In the genomic region with DNA sequence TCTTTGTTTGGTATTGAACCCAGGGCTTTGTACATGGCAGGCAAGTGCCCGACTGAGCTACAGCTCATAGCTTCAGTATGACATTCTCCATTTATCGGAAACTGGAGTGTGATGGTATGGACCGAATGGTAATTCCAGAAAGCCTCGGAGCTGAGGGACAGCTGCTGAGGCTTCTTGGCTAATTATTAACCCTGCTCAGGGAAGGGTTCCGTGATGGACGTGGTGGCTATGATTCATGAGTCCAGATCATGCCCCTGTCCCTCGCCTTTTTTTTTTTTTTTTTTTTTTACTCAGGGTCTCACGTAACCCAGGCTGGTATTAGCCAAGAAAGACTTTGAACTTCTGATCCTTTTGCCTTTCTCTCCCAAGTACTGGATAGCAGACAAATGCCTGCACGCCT, we compare ENCODE assay signal across 15 mouse cellular contexts. TPM values are rescaled to one million over a fixed set of nuclear protein-coding genes. Genes with fewer than 3 reads are reported as not detected.
DNase-seq lines count a peak whose midpoint lies in the region; ATAC-seq and TF ChIP-seq lines count a peak whose summit lies in the region.
"Had no signal": no experiment of that assay in that cellular context is flagged by ENCODE, and none has a peak within 500 bp of the region (broad histone marks: within the 10 kb centered on the region; RNA-seq: fewer than 3 reads in every experiment).

No protein-coding gene starts in this region.

- peak overlapping the region; percentile 54; the same call in 1 of the 2 replicates for H3K27ac ChIP-seq in lung, embryonic 16.5 days (ENCODE audit: low read length)
- H3K27ac ChIP-seq in intestine, postnatal 0 days (ENCODE audit: low read depth, low read length): peak overlapping the region; percentile 72
- peak overlapping the region; percentile 58 for H3K27ac ChIP-seq in stomach, embryonic 16.5 days (ENCODE audit: low read length)
- H3K27ac ChIP-seq: embryonic facial prominence, embryonic 15.5 days; forebrain, embryonic 10.5 days; heart, embryonic 15.5 days; hindbrain, embryonic 10.5 days; liver, embryonic 13.5 days had no signal

- no peak for ATAC-seq in lung, embryonic 16.5 days (ENCODE audit: low read depth)
- peak; percentile 74 for ATAC-seq in intestine, postnatal 0 days
- ATAC-seq in stomach, embryonic 16.5 days (ENCODE audit: insufficient read depth, low FRiP score): peak; percentile 9; the same call in 1 of the 2 replicates
- no peak for ATAC-seq in activated CD4-positive, CD25-positive, alpha-beta regulatory T cell, adult 4 months

- no peak for TF ChIP-seq CTCF in intestine, postnatal 0 days (IDR thresholded peaks at IDR 0.05; ENCODE audit: low read depth)

- no peak overlapping the region for H3K4me3 ChIP-seq in lung, embryonic 16.5 days (ENCODE audit: low read length)
- no peak overlapping the region for H3K4me3 ChIP-seq in intestine, postnatal 0 days (ENCODE audit: low read depth, low read length)
- no peak overlapping the region for H3K4me3 ChIP-seq in stomach, embryonic 16.5 days (replicated peaks; ENCODE audit: low read length)
- H3K4me3 ChIP-seq: embryonic facial prominence, embryonic 15.5 days; forebrain, embryonic 10.5 days; heart, embryonic 15.5 days; hindbrain, embryonic 10.5 days; liver, embryonic 13.5 days had no signal

- peak; percentile 20 for DNase-seq in kidney, adult 9 months
- no peak for DNase-seq in kidney, adult 8-10 months
- no peak for DNase-seq in lung, postnatal 10 days
- no peak for DNase-seq in heart, adult 11 months
- DNase-seq: cerebellum, adult 9-10 months; heart, adult 18-20 months; liver, embryonic 13.5 days had no signal

- H3K9ac ChIP-seq in lung, embryonic 16.5 days (ENCODE audit: low read length): no peak overlapping the region
- no peak overlapping the region for H3K9ac ChIP-seq in intestine, postnatal 0 days (ENCODE audit: low read depth, low read length)
- H3K9ac ChIP-seq in stomach, embryonic 16.5 days (ENCODE audit: low read length): no peak overlapping the region
- H3K9ac ChIP-seq: embryonic facial prominence, embryonic 15.5 days; heart, embryonic 15.5 days; liver, embryonic 13.5 days had no signal

- H3K4me2 ChIP-seq in lung, embryonic 16.5 days (ENCODE audit: low read depth, low read length): no peak overlapping the region
- H3K4me2 ChIP-seq in intestine, postnatal 0 days (replicated peaks; ENCODE audit: low read depth): 0 out of 2 replicates have a peak overlapping the region, but pooled peaks have one; percentile 33
- no peak overlapping the region for H3K4me2 ChIP-seq in stomach, embryonic 16.5 days (ENCODE audit: low read depth, low read length)
- H3K4me2 ChIP-seq: embryonic facial prominence, embryonic 15.5 days; heart, embryonic 15.5 days; liver, embryonic 13.5 days had no signal

- 57% methylated on average over 9 of the region's 9 CpGs for WGBS in lung, embryonic 16.5 days
- 34% methylated on average over 9 of the region's 9 CpGs for WGBS in intestine, postnatal 0 days
- 63% methylated on average over 9 of the region's 9 CpGs for WGBS in stomach, embryonic 16.5 days

- peaks cover 19% of the 10 kb centered on the region for H3K4me1 ChIP-seq in lung, embryonic 16.5 days (replicated peaks; ENCODE audit: control insufficient read depth, insufficient read depth, low read length)
- H3K4me1 ChIP-seq in intestine, postnatal 0 days (replicated peaks; ENCODE audit: control insufficient read depth, insufficient read depth, low read length): peaks cover 9% of the 10 kb centered on the region; the same call in 1 of the 2 replicates
- H3K4me1 ChIP-seq in stomach, embryonic 16.5 days (ENCODE audit: control insufficient read depth, insufficient read depth, low read length): peaks cover 19% of the 10 kb centered on the region

- no peaks in the 10 kb centered on the region for H3K9me3 ChIP-seq in lung, embryonic 16.5 days (ENCODE audit: control insufficient read depth, low read length)
- no peaks in the 10 kb centered on the region for H3K9me3 ChIP-seq in intestine, postnatal 0 days (ENCODE audit: control insufficient read depth)
- no peaks in the 10 kb centered on the region for H3K9me3 ChIP-seq in stomach, embryonic 16.5 days (replicated peaks; ENCODE audit: control insufficient read depth, low read length)
- H3K9me3 ChIP-seq: embryonic facial prominence, embryonic 15.5 days; forebrain, embryonic 10.5 days; heart, embryonic 15.5 days; hindbrain, embryonic 10.5 days; liver, embryonic 13.5 days had no signal

- no peaks in the 10 kb centered on the region for H3K27me3 ChIP-seq in lung, embryonic 16.5 days (ENCODE audit: control insufficient read depth, insufficient read depth, low read depth, low read length)
- no peaks in the 10 kb centered on the region for H3K27me3 ChIP-seq in intestine, postnatal 0 days (replicated peaks; ENCODE audit: control insufficient read depth, insufficient read depth, low read length)
- no peaks in the 10 kb centered on the region for H3K27me3 ChIP-seq in stomach, embryonic 16.5 days (ENCODE audit: control insufficient read depth, insufficient read depth, low read length)
- H3K27me3 ChIP-seq: embryonic facial prominence, embryonic 15.5 days; heart, embryonic 15.5 days had no signal

- H3K36me3 ChIP-seq in lung, embryonic 16.5 days (ENCODE audit: control insufficient read depth, insufficient read depth, low read length): no peaks in the 10 kb centered on the region
- no peaks in the 10 kb centered on the region for H3K36me3 ChIP-seq in intestine, postnatal 0 days (ENCODE audit: control insufficient read depth, insufficient read depth)
- H3K36me3 ChIP-seq in stomach, embryonic 16.5 days (ENCODE audit: control insufficient read depth, insufficient read depth, low read length): no peaks in the 10 kb centered on the region
- H3K36me3 ChIP-seq: embryonic facial prominence, embryonic 15.5 days; forebrain, embryonic 10.5 days; heart, embryonic 15.5 days; hindbrain, embryonic 10.5 days; liver, embryonic 13.5 days had no signal

RNA-seq across cellular contexts. Expression of gene Tmsb10, which starts 3.1 kb away (rescaled TPM):
- polyA plus RNA-seq in lung, embryonic 16.5 days (2015; fragmentation: Nextera tagmentation; extraction: Ambion mirVana): 2,242 and 2,568 TPM in 2 replicates
- 3,149 and 3,323 TPM in 2 replicates for polyA plus RNA-seq in intestine, postnatal 0 days (2015; fragmentation: Nextera tagmentation; extraction: Ambion mirVana)
- polyA plus RNA-seq in stomach, embryonic 16.5 days (2015; fragmentation: Nextera tagmentation; extraction: Ambion mirVana): 1,289 and 1,748 TPM in 2 replicates
- 1,000 to 10,000 TPM; 4,284 to 5,100 TPM for polyA plus RNA-seq in activated CD4-positive, CD25-positive, alpha-beta regulatory T cell, adult 4 months (2017; shearing (Covaris generic))

Comparison
In these comparisons a context has a peak if more than half of its experiments do, and no peak if none do; other contexts are left out.
1. ATAC-seq: peak in intestine, postnatal 0 days (single experiment) and stomach, embryonic 16.5 days (single experiment); none in lung, embryonic 16.5 days (single experiment) and activated CD4-positive, CD25-positive, alpha-beta regulatory T cell, adult 4 months (single experiment).
2. Peak in every context shown above with its lines, with median percentiles within 50 percentile points of each other: H3K27ac ChIP-seq.